Mouse (Mus musculus) thymus, postnatal 0 days (tissue): Measurements from ENCODE around the gene Cryaa. TPM values are rescaled to one million over a fixed set of nuclear protein-coding genes. Genes with fewer than 3 reads are reported as not detected.

ENCODE experiments used
- DNase-seq: peaks from one replicate; pipeline ENCODE4 v3.0.0-alpha.2; 2015; ENCODE audit warnings: low spot score
- polyA plus RNA-seq: library from polyadenylated mRNA; unstranded; fragments of >200 nt; fragmentation: Nextera tagmentation; extraction: Ambion mirVana; gene quantifications from 2 replicates; pipeline ENCODE4 v1.2.1, GENCODE M21; 2015

The Cryaa gene
- 2.3 and 2.8 TPM in 2 replicates for polyA plus RNA-seq

- no peak for DNase-seq
Observed at GRCm38 (mm10) chr17:31677507-31677906, at the start of gene Cryaa. TSS of gene Cryaa (plus strand) at chr17:31677807.

- no peak for DNase-seq
Observed at GRCm38 (mm10) chr17:31627961-31628360, 49.6 kb upstream of the Cryaa start.

- no peak for DNase-seq
Observed at GRCm38 (mm10) chr17:31631081-31631800, 46.4 kb upstream of the Cryaa start.

GRCm38 (mm10) chr17:31633007-31633406 is 44.6 kb upstream of the Cryaa start:
- DNase-seq: no peak

DNA sequence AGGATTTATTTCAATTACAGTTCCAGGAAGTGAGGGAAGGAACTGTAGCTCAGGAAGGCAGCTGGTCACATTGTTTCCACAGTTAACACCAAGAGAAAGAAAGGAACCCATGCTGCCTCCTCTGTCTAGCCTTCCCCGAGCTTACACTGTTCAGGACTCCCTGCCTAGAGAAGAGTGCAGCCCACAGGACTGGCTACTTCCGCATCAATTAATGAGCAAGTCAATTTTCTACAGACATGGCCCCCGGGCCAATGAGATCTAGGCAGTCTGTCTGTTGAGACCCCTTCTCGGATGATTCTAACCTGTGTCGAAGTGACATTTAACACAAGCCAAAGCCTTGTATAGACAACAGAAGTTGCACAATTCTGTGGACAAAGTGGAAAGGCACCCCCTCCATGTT is 42.7 kb upstream of the Cryaa start:
- no peak for DNase-seq

DNA sequence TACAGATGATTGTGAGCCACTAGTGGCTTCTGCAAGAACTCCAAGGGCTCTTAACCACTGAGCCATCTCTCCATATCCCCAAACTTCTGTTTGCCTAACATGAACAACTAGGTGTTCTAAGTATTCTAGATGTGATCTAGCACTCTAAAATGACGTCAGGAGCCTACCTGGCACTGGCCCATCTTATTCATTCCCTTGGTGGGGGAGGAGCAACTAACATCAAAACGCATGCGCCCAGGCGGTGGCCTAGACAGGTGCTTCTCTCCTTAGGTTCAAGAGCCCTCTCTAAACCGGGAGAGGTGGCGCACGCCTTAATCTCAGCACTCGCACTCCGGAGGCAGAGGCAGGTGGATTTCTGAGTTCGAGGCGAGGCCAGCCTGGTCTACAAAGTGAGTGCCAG is 41.8 kb upstream of the Cryaa start:
- no peak for DNase-seq

GRCm38 (mm10) chr17:31636277-31636941 is 41.2 kb upstream of the Cryaa start:
- DNase-seq: no peak

- peak; percentile 30 for DNase-seq
Observed at GRCm38 (mm10) chr17:31636942-31637811, 40.4 kb upstream of the Cryaa start, which contains the start of gene Cbs. TSS of gene Cbs (minus strand) at chr17:31637238.

DNA sequence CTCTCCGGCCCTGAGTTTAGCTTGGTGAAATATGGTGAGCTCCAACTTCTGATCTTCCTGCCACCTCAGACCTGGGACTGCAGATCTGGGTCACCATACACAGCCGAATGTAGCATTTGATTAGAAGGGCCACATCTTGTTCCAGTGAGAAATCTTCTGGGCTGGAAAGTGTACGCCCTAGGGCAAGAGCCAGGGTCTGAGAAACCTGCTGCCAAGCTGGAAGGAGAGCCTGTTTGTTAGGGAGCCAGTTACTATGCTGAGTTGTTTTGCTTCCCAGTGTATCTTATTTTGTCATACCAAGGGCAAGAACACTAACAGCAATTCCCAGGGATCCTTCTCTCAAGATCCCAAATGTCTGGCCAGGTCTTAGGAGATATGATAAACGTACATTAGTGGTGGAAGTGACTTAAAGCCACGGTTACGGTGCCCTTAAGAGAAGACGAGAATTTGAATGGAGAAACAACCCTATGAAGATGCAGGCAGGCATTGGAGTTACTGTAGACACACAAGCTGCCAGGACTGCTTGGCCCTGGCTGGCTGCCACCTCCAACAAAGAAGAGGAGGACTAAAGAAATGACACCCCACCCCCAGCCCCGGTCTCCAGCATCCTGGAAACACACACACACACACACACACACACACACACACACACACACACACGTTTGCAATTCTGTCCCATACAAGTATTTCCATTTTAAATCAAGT is 39.6 kb upstream of the Cryaa start:
- DNase-seq: no peak

DNA sequence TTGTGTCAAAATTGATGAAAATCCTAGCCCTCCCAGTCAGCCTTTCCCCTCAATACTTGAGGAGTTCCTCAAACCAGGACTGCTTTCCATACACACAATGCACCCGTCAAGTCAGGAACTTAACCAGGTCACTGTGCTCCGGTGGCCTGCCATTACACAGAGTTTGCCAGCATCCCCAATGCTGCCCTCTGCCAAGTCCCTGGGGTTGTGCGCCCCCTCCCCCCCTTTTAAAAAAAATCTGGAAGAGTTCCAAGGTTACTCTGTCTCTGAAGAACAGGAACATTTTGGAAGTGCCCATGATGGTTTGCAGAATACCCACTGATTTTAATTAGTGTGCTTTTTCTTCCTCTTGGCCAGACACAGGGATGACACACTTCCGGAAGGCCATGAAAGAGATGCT is 38.0 kb upstream of the Cryaa start:
- no peak for DNase-seq

DNA sequence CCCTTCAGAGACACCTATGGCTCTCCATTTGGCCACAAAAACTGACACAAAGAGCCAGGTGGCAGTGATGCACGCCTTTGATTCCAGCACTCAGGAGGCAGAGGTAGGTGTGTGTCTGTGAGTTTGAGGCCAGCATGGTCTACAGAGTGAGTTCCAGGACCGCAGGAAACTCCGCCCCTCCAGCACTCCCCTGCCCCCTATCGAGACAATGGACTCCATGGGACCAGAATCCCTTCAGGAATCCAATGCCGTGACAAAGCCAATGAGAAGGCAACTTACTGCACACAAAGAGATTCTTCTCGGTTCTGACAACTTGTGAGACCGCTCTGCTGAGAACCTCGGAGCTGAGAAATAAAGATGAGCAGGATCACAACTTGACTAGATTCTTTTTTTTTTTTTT is 35.3 kb upstream of the Cryaa start:
- no peak for DNase-seq

DNA sequence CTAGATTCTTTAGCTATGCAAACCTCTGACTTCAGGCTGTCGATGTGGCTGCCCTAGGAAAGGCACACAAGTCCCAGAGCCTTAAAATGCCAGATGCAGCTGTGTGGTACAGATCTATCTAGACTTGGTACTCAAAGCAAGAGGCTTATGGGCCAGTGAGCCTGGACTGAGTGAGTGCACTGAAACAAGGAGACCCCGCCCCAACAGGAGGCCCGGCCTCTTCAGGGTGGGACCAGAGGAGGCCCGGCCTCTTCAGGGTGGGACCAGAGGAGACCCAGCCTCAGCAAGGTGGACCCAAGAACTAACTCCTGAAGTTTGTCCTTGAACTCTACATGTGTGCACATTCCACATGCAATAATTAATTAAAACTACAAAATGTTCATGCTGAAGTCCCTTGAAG is 34.7 kb upstream of the Cryaa start:
- no peak for DNase-seq

DNA sequence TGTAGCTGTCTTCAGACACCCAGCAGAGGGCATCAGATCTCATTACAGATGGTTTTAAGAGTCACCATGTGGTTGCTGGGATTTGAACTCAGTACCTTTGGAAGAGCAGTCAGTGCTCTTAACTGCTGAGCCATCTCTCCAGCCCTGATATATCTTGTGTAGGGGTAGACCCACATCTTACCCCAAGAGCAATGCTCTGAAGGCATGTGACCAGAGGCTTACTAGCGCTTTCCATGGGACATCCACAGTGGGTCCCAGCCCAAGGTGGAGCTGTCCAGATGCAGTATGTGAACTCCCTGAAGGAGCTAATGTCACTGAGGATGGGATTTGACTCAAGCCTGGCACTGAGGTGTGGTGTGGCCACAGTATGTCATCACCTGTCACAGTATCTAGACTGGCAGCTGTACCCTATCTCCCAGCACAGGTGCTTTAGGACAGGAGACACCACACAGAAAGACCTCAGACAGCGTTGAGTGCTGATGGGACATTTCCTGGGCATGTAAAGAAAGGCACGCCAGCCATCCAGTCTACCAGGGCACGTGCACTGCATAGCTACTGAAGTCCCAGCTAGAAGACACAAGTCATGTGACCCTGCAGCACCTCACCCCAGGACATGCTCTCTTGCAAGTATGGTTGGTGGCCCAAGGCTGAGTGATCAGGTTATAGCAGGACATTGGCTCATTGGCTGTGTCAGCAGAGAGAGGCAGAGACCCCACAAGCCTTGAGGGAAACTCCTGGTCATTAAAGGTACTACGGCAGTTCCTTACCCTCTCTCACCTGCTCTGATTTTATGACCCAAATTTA is 31.2 kb upstream of the Cryaa start:
- no peak for DNase-seq

DNA sequence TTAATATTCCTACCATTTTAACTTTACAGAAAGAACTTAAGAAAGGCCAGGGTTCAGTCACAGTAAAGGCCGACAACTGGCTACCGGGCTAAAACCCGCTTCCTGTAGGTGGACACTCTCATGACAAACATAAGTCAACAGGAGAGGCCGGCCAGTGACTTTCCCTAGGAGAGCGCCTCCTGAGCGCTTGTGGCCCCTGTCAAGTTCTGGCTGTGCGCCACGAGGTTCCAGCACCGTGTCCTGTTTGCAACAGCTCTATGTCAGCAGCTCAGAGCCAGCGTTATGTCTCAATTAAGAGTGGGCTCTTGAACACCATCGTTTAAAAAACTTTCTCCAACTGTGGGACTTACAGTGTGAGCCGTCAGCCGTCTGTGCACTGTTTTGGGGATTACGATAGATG is 25.5 kb upstream of the Cryaa start:
- DNase-seq: no peak

DNA sequence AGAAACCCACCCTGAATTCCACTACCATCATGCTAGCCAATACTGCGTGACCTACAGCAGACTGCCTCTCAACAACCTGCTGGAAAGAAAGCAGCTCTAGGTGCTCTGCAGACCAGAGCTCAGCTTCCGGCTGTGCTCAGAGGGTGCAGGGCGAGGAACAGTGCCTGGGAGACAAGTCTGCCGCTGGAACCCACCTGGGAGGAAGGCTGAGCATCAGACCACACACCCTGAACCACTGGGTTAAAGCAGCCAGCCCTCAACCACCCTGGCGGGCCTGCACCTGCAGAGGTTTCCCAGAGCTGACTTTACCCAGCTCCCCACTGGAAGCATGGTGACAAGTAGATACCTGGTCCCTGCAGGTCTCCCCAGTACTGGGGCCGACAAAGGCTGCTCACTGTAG is 24.3 kb upstream of the Cryaa start:
- peak; percentile 44 for DNase-seq

DNA sequence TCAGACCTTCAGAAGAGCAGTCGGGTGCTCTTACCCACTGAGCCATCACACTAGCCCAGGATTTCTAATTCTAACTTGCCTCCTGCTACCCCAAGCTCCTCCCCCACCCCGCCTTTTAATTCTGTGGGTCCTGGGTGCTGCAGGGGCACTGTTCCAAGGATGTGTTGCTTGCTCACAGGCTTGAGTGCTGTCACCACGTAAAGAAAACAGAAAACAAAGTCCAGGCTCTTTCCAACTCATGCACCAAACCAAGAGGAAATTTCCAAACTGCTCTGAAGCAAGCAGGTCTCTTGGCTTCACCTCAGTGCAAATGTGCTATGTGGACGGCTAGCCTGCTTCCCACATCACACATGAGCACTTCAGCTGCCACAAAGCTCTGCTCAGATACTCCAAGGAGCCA is 22.2 kb upstream of the Cryaa start:
- no peak for DNase-seq

- DNase-seq: no peak
Observed at GRCm38 (mm10) chr17:31656682-31657081, 20.9 kb upstream of the Cryaa start.

DNA sequence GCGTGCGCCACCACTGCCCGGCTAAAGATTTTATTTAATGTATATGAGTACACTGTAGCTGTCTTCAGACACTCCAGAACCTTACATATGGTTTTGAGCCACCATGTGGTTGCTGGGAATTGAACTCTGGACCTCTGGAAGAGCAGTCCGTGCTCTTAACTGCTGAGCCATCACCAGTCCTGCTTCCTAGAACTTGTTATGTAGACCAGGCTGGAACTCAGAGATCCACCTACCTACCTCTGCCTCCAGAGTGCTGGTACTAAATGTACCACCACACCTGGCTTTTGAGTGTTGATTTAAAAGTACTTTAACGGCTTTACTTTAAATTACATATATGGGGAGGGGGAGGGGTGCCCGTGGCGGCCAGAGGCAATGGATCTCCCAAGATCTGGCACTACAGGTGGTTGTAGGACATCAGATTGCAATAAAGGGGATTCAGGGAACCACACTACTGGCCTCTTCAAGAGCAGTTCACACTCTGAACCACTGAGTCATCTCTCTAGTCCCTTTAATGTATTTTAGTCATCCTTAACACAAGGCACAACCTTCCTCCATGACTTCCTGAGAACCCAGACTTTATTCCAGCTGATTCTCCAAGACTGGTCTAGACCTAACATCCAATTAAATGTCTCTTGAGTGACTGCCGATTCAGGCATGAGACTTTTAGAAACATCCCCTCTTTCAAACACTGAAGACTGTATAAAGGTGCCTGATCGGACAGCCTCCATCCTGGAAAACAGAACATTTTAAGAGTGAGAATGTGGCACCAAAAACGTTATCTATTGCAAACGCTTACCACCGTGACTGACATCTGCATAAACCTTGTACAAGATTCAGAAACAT is 20.2 kb upstream of the Cryaa start:
- no peak for DNase-seq

DNA sequence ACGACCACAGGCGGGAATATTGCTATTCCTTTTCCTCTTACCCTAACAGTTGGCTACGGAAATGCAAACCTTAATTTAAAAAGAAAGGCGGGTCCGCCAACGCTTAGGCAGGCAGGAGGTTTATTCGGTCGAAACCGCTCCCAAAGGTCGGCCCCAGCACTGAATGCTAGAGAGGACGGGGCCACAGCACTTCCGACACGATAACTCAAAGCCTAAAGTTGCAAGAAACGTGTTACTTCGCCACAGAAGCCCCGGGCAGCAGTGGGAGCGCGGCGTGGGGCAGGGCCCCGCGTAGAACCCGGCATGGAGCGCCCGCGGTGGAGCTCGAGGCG is 19.5 kb upstream of the Cryaa start:
- peak; percentile 16 for DNase-seq
